Mouse (Mus musculus) thymus, adult 2 months (tissue): ENCODE measurements at regions not wholly inside any gene's neighbourhood (a gene's known extent, or its start where the extent isn't known, plus 50 kb on each side); places are given as distances from the start of the nearest gene placed in this dataset.

Experiments used
- CTCF ChIP-seq: fragments of 200-500 bp; IDR thresholded peaks from 2 replicates; pipeline ENCODE4 v1.5.1; 2012; ENCODE audit warnings: mild to moderate bottlenecking, control low read depth, low read length, moderate library complexity, borderline replicate concordance; ENCODE audit not compliant: control insufficient read depth, poor library complexity, insufficient read depth; ENCODE audit errors: extremely low read depth
- POLR2A ChIP-seq: fragments of 200-500 bp; IDR thresholded peaks from 2 replicates; pipeline ENCODE4 v1.6.1; 2012; ENCODE audit warnings: mild to moderate bottlenecking, low read length, control low read depth, moderate library complexity; ENCODE audit not compliant: control insufficient read depth, poor library complexity, insufficient read depth; ENCODE audit errors: extremely low read depth

GRCm38 (mm10) chr2:167760681-167761403 lies 71.2 kb upstream of the Tmem189 start:
- no peak for TF ChIP-seq POLR2A
- no peak for TF ChIP-seq CTCF
